Mouse (Mus musculus): ENCODE measurements at regions not wholly inside any gene's neighbourhood (a gene's known extent, or its start where the extent isn't known, plus 50 kb on each side); places are given as distances from the start of the nearest gene placed in this dataset.
A peak's percentile ranks its signal among the peaks of the same experiment; 100 is the strongest.

GRCm38 (mm10) chr5:101242651-101243050 is 397.1 kb downstream of the Gpat3 start:
- H3K4me3 ChIP-seq (replicated peaks): no peak overlapping the region
- no peak overlapping the region for H3K9ac ChIP-seq
- H3K27me3 ChIP-seq (replicated peaks): no peaks in the 10 kb centered on the region
- H3K4me2 ChIP-seq: no peak overlapping the region
- no peaks in the 10 kb centered on the region; the same call in 1 of the 2 replicates for H3K4me1 ChIP-seq
- no peaks in the 10 kb centered on the region for H3K36me3 ChIP-seq
- H3K9me3 ChIP-seq: no peaks in the 10 kb centered on the region
- WGBS: 62% methylated on average over 2 of the region's 2 CpGs
- ATAC-seq (ENCODE audit: insufficient read depth, low FRiP score, low read depth): no peak
- no peak overlapping the region for H3K27ac ChIP-seq

GRCm38 (mm10) chr5:101239298-101240118 is 394.0 kb downstream of the Gpat3 start:
- H3K4me3 ChIP-seq (replicated peaks): peak overlapping the region; percentile 25
- H3K27ac ChIP-seq: no peak overlapping the region
- 46% methylated on average over 16 of the region's 16 CpGs for WGBS
- no peak for ATAC-seq (ENCODE audit: insufficient read depth, low FRiP score, low read depth)
- H3K36me3 ChIP-seq: no peaks in the 10 kb centered on the region
- H3K27me3 ChIP-seq (replicated peaks): no peaks in the 10 kb centered on the region
- no peak overlapping the region for H3K9ac ChIP-seq
- no peaks in the 10 kb centered on the region for H3K4me1 ChIP-seq
- peak overlapping the region; percentile 40 for H3K4me2 ChIP-seq
- no peaks in the 10 kb centered on the region for H3K9me3 ChIP-seq

- H3K9ac ChIP-seq: no peak overlapping the region
- H3K9me3 ChIP-seq: no peaks in the 10 kb centered on the region
- no peak overlapping the region for H3K4me3 ChIP-seq (replicated peaks)
- H3K4me2 ChIP-seq: no peak overlapping the region
- H3K4me1 ChIP-seq: no peaks in the 10 kb centered on the region
- WGBS: 68% methylated on average over 9 of the region's 9 CpGs
- H3K27me3 ChIP-seq (replicated peaks): no peaks in the 10 kb centered on the region
- H3K27ac ChIP-seq: no peak overlapping the region
- no peak for ATAC-seq (ENCODE audit: insufficient read depth, low FRiP score, low read depth)
- H3K36me3 ChIP-seq: no peaks in the 10 kb centered on the region
Measured at GRCm38 (mm10) chr5:101236163-101236693, 390.7 kb downstream of the Gpat3 start.

GRCm38 (mm10) chr5:101222390-101222789 is 376.9 kb downstream of the Gpat3 start:
- WGBS: 68% methylated on average over 10 of the region's 10 CpGs

GRCm38 (mm10) chr5:101218082-101218481 is 372.6 kb downstream of the Gpat3 start:
- Histone ChIP-seq H3K27me3 (replicated peaks) (no peaks in the 10 kb centered on the region), H3K9ac (no peak overlapping the region), H3K4me3 (replicated peaks) (no peak overlapping the region), H3K4me1 (no peaks in the 10 kb centered on the region), H3K36me3 (no peaks in the 10 kb centered on the region), H3K4me2 (no peak overlapping the region), H3K9me3 (no peaks in the 10 kb centered on the region), H3K27ac (no peak overlapping the region)
- 91% methylated on average over 3 of the region's 3 CpGs for WGBS
- no peak for ATAC-seq (ENCODE audit: insufficient read depth, low FRiP score, low read depth)

More at GRCm38 (mm10) chr5:101222390-101222789, 376.9 kb downstream of the Gpat3 start:
- Histone ChIP-seq H3K9ac (no peak overlapping the region), H3K9me3 (no peaks in the 10 kb centered on the region), H3K27me3 (replicated peaks) (no peaks in the 10 kb centered on the region), H3K36me3 (no peaks in the 10 kb centered on the region), H3K4me3 (replicated peaks) (no peak overlapping the region), H3K27ac (no peak overlapping the region), H3K4me2 (no peak overlapping the region), H3K4me1 (no peaks in the 10 kb centered on the region)
- no peak for ATAC-seq (ENCODE audit: insufficient read depth, low FRiP score, low read depth)

GRCm38 (mm10) chr5:101216837-101217571 is 371.5 kb downstream of the Gpat3 start:
- no peak overlapping the region for H3K4me2 ChIP-seq
- no peaks in the 10 kb centered on the region for H3K4me1 ChIP-seq
- H3K36me3 ChIP-seq: no peaks in the 10 kb centered on the region
- no peak overlapping the region for H3K4me3 ChIP-seq (replicated peaks)
- WGBS: 77% methylated on average over 10 of the region's 10 CpGs
- no peaks in the 10 kb centered on the region for H3K27me3 ChIP-seq (replicated peaks)
- no peak for ATAC-seq (ENCODE audit: insufficient read depth, low FRiP score, low read depth)
- H3K27ac ChIP-seq: no peak overlapping the region
- no peaks in the 10 kb centered on the region for H3K9me3 ChIP-seq
- H3K9ac ChIP-seq: no peak overlapping the region

- no peak overlapping the region for H3K4me2 ChIP-seq
- no peak overlapping the region for H3K9ac ChIP-seq
- H3K27ac ChIP-seq: no peak overlapping the region
- H3K36me3 ChIP-seq: no peaks in the 10 kb centered on the region
- no peaks in the 10 kb centered on the region for H3K27me3 ChIP-seq (replicated peaks)
- no peaks in the 10 kb centered on the region for H3K9me3 ChIP-seq
- no peak overlapping the region for H3K4me3 ChIP-seq (replicated peaks)
- no peaks in the 10 kb centered on the region for H3K4me1 ChIP-seq
- 91% methylated on average over 4 of the region's 4 CpGs for WGBS
- ATAC-seq (ENCODE audit: insufficient read depth, low FRiP score, low read depth): no peak
Measured at GRCm38 (mm10) chr5:101211974-101212373, 366.5 kb downstream of the Gpat3 start.

GRCm38 (mm10) chr5:101208150-101208549 is 362.6 kb downstream of the Gpat3 start:
- no peak for ATAC-seq (ENCODE audit: insufficient read depth, low FRiP score, low read depth)
- H3K4me2 ChIP-seq: no peak overlapping the region
- no peaks in the 10 kb centered on the region for H3K36me3 ChIP-seq
- H3K27ac ChIP-seq: no peak overlapping the region
- H3K4me3 ChIP-seq (replicated peaks): no peak overlapping the region
- WGBS: 78% methylated on average over 5 of the region's 5 CpGs
- H3K27me3 ChIP-seq (replicated peaks): no peaks in the 10 kb centered on the region
- no peaks in the 10 kb centered on the region for H3K4me1 ChIP-seq
- H3K9ac ChIP-seq: no peak overlapping the region
- H3K9me3 ChIP-seq: no peaks in the 10 kb centered on the region

GRCm38 (mm10) chr5:101195501-101195900 is 350.0 kb downstream of the Gpat3 start:
- H3K27me3 ChIP-seq (replicated peaks): no peaks in the 10 kb centered on the region
- H3K9ac ChIP-seq: no peak overlapping the region
- no peak overlapping the region for H3K4me3 ChIP-seq (replicated peaks)
- H3K9me3 ChIP-seq: no peaks in the 10 kb centered on the region
- no peak overlapping the region for H3K4me2 ChIP-seq
- ATAC-seq (ENCODE audit: insufficient read depth, low FRiP score, low read depth): no peak
- no peaks in the 10 kb centered on the region for H3K4me1 ChIP-seq
- no peak overlapping the region for H3K27ac ChIP-seq
- H3K36me3 ChIP-seq: no peaks in the 10 kb centered on the region
- WGBS: 82% methylated on average over 4 of the region's 4 CpGs

- no peaks in the 10 kb centered on the region for H3K27me3 ChIP-seq (replicated peaks)
- H3K36me3 ChIP-seq: no peaks in the 10 kb centered on the region
- ATAC-seq (ENCODE audit: insufficient read depth, low FRiP score, low read depth): no peak
- H3K4me1 ChIP-seq: no peaks in the 10 kb centered on the region
- no peak overlapping the region for H3K4me3 ChIP-seq (replicated peaks)
- no peaks in the 10 kb centered on the region for H3K9me3 ChIP-seq
- H3K9ac ChIP-seq: no peak overlapping the region
- H3K4me2 ChIP-seq: no peak overlapping the region
- H3K27ac ChIP-seq: no peak overlapping the region
- 88% methylated on average over 2 of the region's 2 CpGs for WGBS
Measured at GRCm38 (mm10) chr5:101190976-101191375, 345.5 kb downstream of the Gpat3 start.

- Histone ChIP-seq H3K9ac (no peak overlapping the region), H3K27ac (peak overlapping the region; percentile 51; the same call in 1 of the 2 replicates), H3K9me3 (no peaks in the 10 kb centered on the region), H3K27me3 (replicated peaks) (no peaks in the 10 kb centered on the region), H3K4me3 (replicated peaks) (no peak overlapping the region), H3K4me1 (0 out of 2 replicates have a peak, but pooled peaks cover 3% of the 10 kb centered on the region), H3K36me3 (no peaks in the 10 kb centered on the region), H3K4me2 (no peak overlapping the region)
- 47% methylated on average over 9 of the region's 9 CpGs for WGBS
- peak; percentile 14; the same call in 1 of the 2 replicates for ATAC-seq (ENCODE audit: insufficient read depth, low FRiP score, low read depth)
Measured at GRCm38 (mm10) chr5:101173183-101173582, 327.7 kb downstream of the Gpat3 start.

GRCm38 (mm10) chr5:101172782-101173181 is 327.3 kb downstream of the Gpat3 start:
- no peaks in the 10 kb centered on the region for H3K9me3 ChIP-seq
- H3K27me3 ChIP-seq (replicated peaks): no peaks in the 10 kb centered on the region
- H3K4me1 ChIP-seq: 0 out of 2 replicates have a peak, but pooled peaks cover 3% of the 10 kb centered on the region
- H3K36me3 ChIP-seq: no peaks in the 10 kb centered on the region
- peak overlapping the region; percentile 51; the same call in 1 of the 2 replicates for H3K27ac ChIP-seq
- H3K4me3 ChIP-seq (replicated peaks): no peak overlapping the region
- ATAC-seq (ENCODE audit: insufficient read depth, low FRiP score, low read depth): peak; percentile 31; the same call in 1 of the 2 replicates
- no peak overlapping the region for H3K9ac ChIP-seq
- 44% methylated on average over 10 of the region's 10 CpGs for WGBS
- no peak overlapping the region for H3K4me2 ChIP-seq
